Mouse (Mus musculus) urinary bladder, postnatal 36 days (tissue): ENCODE data around the gene Banf2.

ENCODE experiments used
- DNase-seq, 2 experiments: peaks; one replicate each; pipeline ENCODE4 v3.0.0; 2022; ENCODE audit warnings: low spot score in 2 of 2, mixed read lengths in 1 of 2

Banf2 gene

GRCm38 (mm10) chr2:144025361-144025760, 7.5 kb upstream of the Banf2 start:
- no peak for DNase-seq

GRCm38 (mm10) chr2:144026456-144026855, 6.4 kb upstream of the Banf2 start:
- no peak for DNase-seq

- no peak for DNase-seq
These were observed 2.1 kb upstream of the Banf2 start for GRCm38 (mm10) chr2:144030791-144031190.

- peak in 1 of 2 experiments; percentile 41 for DNase-seq
These were observed 11.9 kb downstream of the Banf2 start for GRCm38 (mm10) chr2:144044726-144045125.

GRCm38 (mm10) chr2:144045756-144046560, 13.1 kb downstream of the Banf2 start:
- no peak for DNase-seq

- DNase-seq = no peak
These were observed 14.1 kb downstream of the Banf2 start for GRCm38 (mm10) chr2:144046916-144047315.

- DNase-seq = no peak
These were observed 17.4 kb downstream of the Banf2 start for GRCm38 (mm10) chr2:144050146-144050680.

GRCm38 (mm10) chr2:144050861-144051260, 18.0 kb downstream of the Banf2 start:
- no peak for DNase-seq

GRCm38 (mm10) chr2:144052410-144053065, 19.7 kb downstream of the Banf2 start:
- DNase-seq = peak; percentile 15 to 42

- no peak for DNase-seq
These were observed 24.9 kb downstream of the Banf2 start for GRCm38 (mm10) chr2:144057735-144058134.

GRCm38 (mm10) chr2:144061701-144062100, 28.8 kb downstream of the Banf2 start:
- no peak for DNase-seq

GRCm38 (mm10) chr2:144065499-144065898, 32.6 kb downstream of the Banf2 start:
- DNase-seq = no peak

- no peak for DNase-seq
These were observed 36.8 kb downstream of the Banf2 start for GRCm38 (mm10) chr2:144069663-144070062.

- DNase-seq = no peak
These were observed 37.6 kb downstream of the Banf2 start for GRCm38 (mm10) chr2:144070479-144070878.

GRCm38 (mm10) chr2:144072642-144073041, 39.8 kb downstream of the Banf2 start:
- DNase-seq = no peak

GRCm38 (mm10) chr2:144074059-144074458, 41.2 kb downstream of the Banf2 start:
- no peak for DNase-seq

- DNase-seq = no peak
These were observed 43.8 kb downstream of the Banf2 start for GRCm38 (mm10) chr2:144076625-144077024.

GRCm38 (mm10) chr2:144078897-144079296, 46.0 kb downstream of the Banf2 start:
- no peak for DNase-seq

GRCm38 (mm10) chr2:144086183-144086847, 53.5 kb downstream of the Banf2 start:
- DNase-seq = peak in 1 of 2 experiments; percentile 27

GRCm38 (mm10) chr2:144087899-144088584, 55.2 kb downstream of the Banf2 start:
- DNase-seq = no peak

- DNase-seq = no peak
These were observed 59.9 kb downstream of the Banf2 start for GRCm38 (mm10) chr2:144092767-144093166.

- DNase-seq = no peak
These were observed 61.9 kb downstream of the Banf2 start for GRCm38 (mm10) chr2:144094721-144095120.
